Mouse (Mus musculus) embryo, embryonic 10.5 days (tissue): ENCODE data around the gene Tlr7.

Source experiments
- DNase-seq: peaks from one replicate; pipeline ENCODE4 v3.0.0-alpha.2; 2015; ENCODE audit warnings: low spot score

The Tlr7 gene

DNA sequence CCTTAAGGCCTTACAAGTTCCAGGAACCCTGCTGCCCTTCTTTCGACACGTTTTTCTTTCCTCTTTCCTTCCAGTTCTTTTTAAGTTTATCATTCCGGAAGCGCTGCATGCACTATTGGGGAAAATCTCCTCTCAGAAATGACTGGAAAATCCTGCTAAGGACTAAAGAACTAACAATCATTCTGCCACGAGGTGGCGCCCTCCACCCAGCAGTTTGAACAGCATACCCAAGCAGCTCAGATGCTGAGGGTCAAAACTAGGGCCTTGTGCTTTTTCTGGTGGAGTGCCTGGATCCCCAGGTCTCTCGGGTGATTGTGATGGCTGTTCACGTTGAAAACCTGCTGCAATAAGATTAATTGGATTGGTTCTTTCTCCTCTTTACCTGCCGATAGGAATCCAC lies 53.4 kb downstream of the Tlr7 start:
- DNase-seq = peak; percentile 83

DNA sequence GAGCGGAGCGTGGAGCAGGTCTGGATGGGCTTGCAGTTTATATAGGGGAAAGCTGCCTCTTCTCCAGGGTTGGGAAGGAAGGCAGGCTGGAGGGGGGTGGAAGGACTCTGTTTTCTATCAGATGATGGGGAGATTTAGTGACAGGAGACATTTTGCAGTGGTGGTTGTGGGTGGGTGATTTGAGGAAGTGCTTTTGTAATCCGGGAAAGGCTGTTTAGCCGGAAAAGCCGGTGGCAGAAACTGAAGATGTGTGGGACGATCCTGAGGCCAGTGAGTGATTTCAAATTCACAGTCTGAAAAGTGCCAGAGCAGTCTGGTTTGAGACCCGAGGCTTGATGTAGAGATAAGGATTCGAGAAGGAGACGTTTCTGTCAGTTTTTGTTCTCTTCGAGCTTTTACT lies 53.8 kb downstream of the Tlr7 start:
- peak; percentile 2 for DNase-seq

DNA sequence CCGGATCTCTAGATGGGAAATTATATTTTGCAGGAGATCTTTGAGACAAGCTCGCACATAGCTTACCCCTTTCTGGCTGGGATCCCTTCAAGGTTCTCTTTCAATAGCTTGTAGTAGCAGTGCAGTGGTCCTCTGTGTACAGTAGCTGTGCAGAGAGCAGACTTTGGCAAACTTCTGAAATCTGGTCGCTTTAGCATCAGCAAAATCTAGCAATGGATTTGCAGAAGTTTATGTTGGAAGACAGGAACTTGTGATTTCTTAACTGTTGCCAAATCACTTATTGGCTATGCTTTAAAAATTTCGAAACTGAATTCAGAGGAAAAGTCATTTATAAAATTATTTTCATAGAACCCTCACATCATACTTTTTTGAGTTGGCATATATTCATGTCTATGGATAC lies 66.3 kb downstream of the Tlr7 start, which contains the start of gene Tlr8:
Tlr8 (minus strand) TSS at position 244 of the 400 bp plus-strand sequence.
- no peak for DNase-seq

DNA sequence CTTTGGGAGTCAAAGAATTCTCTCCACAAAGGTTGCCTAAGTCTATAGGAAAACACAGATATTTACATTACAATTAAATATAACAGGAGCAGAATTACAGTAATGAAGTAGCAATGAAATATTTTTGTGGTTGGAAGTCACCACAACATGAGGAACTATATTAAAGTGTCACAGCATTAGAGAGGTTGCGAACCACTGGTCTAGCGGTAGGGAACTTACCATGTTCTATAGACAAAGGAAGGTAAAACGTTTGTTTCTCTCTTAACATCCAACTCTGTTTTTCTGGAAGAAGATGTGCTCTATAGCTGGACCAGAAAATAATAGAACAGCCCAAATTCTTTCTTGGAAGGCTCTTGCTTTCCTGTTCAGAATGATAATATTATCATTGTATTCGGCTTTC lies 66.8 kb downstream of the Tlr7 start:
- DNase-seq = no peak
